Mouse (Mus musculus) C2C12 (cell line): ENCODE results near the gene Wsb1. TPM values are rescaled to one million over a fixed set of nuclear protein-coding genes. Genes with fewer than 3 reads are reported as not detected.
A peak's percentile ranks its signal among the peaks of the same experiment; 100 is the strongest.

Source experiments
- H3K27me3 ChIP-seq: one replicate; pipeline ENCODE4 v1.6.1; 2011; ENCODE audit not compliant: control insufficient read depth, insufficient read depth, insufficient read length
- H3K36me3 ChIP-seq: one replicate; pipeline ENCODE4 v1.6.1; 2011; ENCODE audit not compliant: control insufficient read depth, insufficient read depth
- H3K4me3 ChIP-seq: one replicate; pipeline ENCODE4 v1.5.1; 2011; ENCODE audit warnings: mild to moderate bottlenecking, control low read depth; ENCODE audit not compliant: poor library complexity, insufficient read depth, severe bottlenecking
- H3K79me2 ChIP-seq: one replicate; pipeline ENCODE4 v1.6.1; 2011; ENCODE audit not compliant: control insufficient read depth, insufficient read depth
- H3K79me3 ChIP-seq: one replicate; pipeline ENCODE4 v1.6.1; 2011; ENCODE audit warnings: low read depth, control low read depth
- H3ac ChIP-seq: one replicate; pipeline ENCODE3; 2011; ENCODE audit warnings: low read depth; ENCODE audit not compliant: control insufficient read depth, insufficient read length
- CEBPB ChIP-seq: IDR thresholded peaks from one replicate; pipeline ENCODE4 v1.6.1; 2011; ENCODE audit warnings: low read depth, mild to moderate bottlenecking, control low read depth, moderate library complexity
- CTCF ChIP-seq: IDR thresholded peaks from one replicate; pipeline ENCODE4 v1.5.1; 2011; ENCODE audit not compliant: control insufficient read depth, insufficient read depth, insufficient read length
- FOSL1 ChIP-seq: IDR thresholded peaks from one replicate; pipeline ENCODE4 v1.8.0; 2011; ENCODE audit warnings: mild to moderate bottlenecking, low read length; ENCODE audit not compliant: poor library complexity, insufficient read depth, severe bottlenecking
- MAX ChIP-seq: IDR thresholded peaks from one replicate; pipeline ENCODE4 v1.6.1; 2011; ENCODE audit warnings: mild to moderate bottlenecking, control low read depth
- MYOD1 ChIP-seq: IDR thresholded peaks from one replicate; pipeline ENCODE4 v1.6.1; 2011; ENCODE audit warnings: low read depth; ENCODE audit not compliant: control insufficient read depth, insufficient read length
- MYOG ChIP-seq: IDR thresholded peaks from one replicate; pipeline ENCODE4 v1.6.1; 2011; ENCODE audit not compliant: control insufficient read depth, insufficient read length; ENCODE audit errors: extremely low read depth
- USF1 ChIP-seq: IDR thresholded peaks from one replicate; pipeline ENCODE4 v1.6.1; 2011; ENCODE audit warnings: low read depth, mild to moderate bottlenecking, control low read depth, moderate library complexity
- polyA plus RNA-seq: library from polyadenylated mRNA; unstranded; fragments of >200 nt; fragmentation: generic; extraction: Trizol; gene quantifications from one replicate; pipeline ENCODE4 v1.2.1, GENCODE M21; 2012; ENCODE audit warnings: missing spikeins

Gene Wsb1
- polyA plus RNA-seq, 1 experiment = 38.5 TPM

GRCm38 (mm10) chr11:79225371-79226155 lies 28.9 kb downstream of the Wsb1 start:
- H3K79me3 ChIP-seq = no peaks in the 10 kb centered on the region
- H3ac ChIP-seq = no peak overlapping the region
- no peak for TF ChIP-seq MAX
- TF ChIP-seq MYOD1 = no peak
- no peak for TF ChIP-seq FOSL1
- no peak for TF ChIP-seq CEBPB
- TF ChIP-seq USF1 = no peak
- no peak for TF ChIP-seq MYOG
- no peak for TF ChIP-seq CTCF
- no peaks in the 10 kb centered on the region for H3K27me3 ChIP-seq
- H3K79me2 ChIP-seq = no peaks in the 10 kb centered on the region
- H3K36me3 ChIP-seq = no peaks in the 10 kb centered on the region
- no peak overlapping the region for H3K4me3 ChIP-seq

- TF ChIP-seq CTCF = peak; percentile 89
- TF ChIP-seq MAX = no peak
- Histone ChIP-seq H3K4me3 (no peak overlapping the region), H3ac (no peak overlapping the region), H3K36me3 (no peaks in the 10 kb centered on the region), H3K79me3 (no peaks in the 10 kb centered on the region), H3K79me2 (no peaks in the 10 kb centered on the region), H3K27me3 (no peaks in the 10 kb centered on the region)
These were observed 29.8 kb downstream of the Wsb1 start for GRCm38 (mm10) chr11:79224562-79225280.

- H3ac ChIP-seq = no peak overlapping the region
- no peaks in the 10 kb centered on the region for H3K27me3 ChIP-seq
- H3K36me3 ChIP-seq = no peaks in the 10 kb centered on the region
- no peaks in the 10 kb centered on the region for H3K79me2 ChIP-seq
- TF ChIP-seq MYOG (no peak), USF1 (peak; percentile 14)
- H3K4me3 ChIP-seq = no peak overlapping the region
- H3K79me3 ChIP-seq = no peaks in the 10 kb centered on the region
These were observed 31.1 kb downstream of the Wsb1 start for GRCm38 (mm10) chr11:79223420-79223819.

GRCm38 (mm10) chr11:79222661-79223060 lies 31.8 kb downstream of the Wsb1 start:
- no peaks in the 10 kb centered on the region for H3K79me3 ChIP-seq
- H3K4me3 ChIP-seq = no peak overlapping the region
- no peaks in the 10 kb centered on the region for H3K36me3 ChIP-seq
- no peaks in the 10 kb centered on the region for H3K79me2 ChIP-seq
- TF ChIP-seq MAX = no peak
- TF ChIP-seq CTCF = no peak
- TF ChIP-seq USF1 = no peak
- TF ChIP-seq CEBPB = no peak
- no peak for TF ChIP-seq MYOG
- no peak for TF ChIP-seq MYOD1
- no peak for TF ChIP-seq FOSL1
- no peak overlapping the region for H3ac ChIP-seq
- no peaks in the 10 kb centered on the region for H3K27me3 ChIP-seq

GRCm38 (mm10) chr11:79221641-79222040 lies 32.8 kb downstream of the Wsb1 start:
- no peaks in the 10 kb centered on the region for H3K36me3 ChIP-seq
- no peak overlapping the region for H3ac ChIP-seq
- no peak for TF ChIP-seq MYOG
- TF ChIP-seq MYOD1 = no peak
- TF ChIP-seq MAX = no peak
- no peak for TF ChIP-seq CEBPB
- no peak for TF ChIP-seq CTCF
- no peak for TF ChIP-seq USF1
- TF ChIP-seq FOSL1 = no peak
- no peaks in the 10 kb centered on the region for H3K79me2 ChIP-seq
- no peaks in the 10 kb centered on the region for H3K79me3 ChIP-seq
- no peak overlapping the region for H3K4me3 ChIP-seq
- no peaks in the 10 kb centered on the region for H3K27me3 ChIP-seq
